9 mouse cellular contexts compared by ENCODE assay signal in genomic region chr9:51335294-51336010, GRCm38 (mm10). TPM values are rescaled to one million over a fixed set of nuclear protein-coding genes. Genes with fewer than 3 reads are reported as not detected.
A peak's percentile ranks its signal among the peaks of the same experiment; 100 is the strongest.
DNase-seq lines count a peak whose midpoint lies in the region; ATAC-seq and TF ChIP-seq lines count a peak whose summit lies in the region.
"Had no signal": no experiment of that assay in that cellular context is flagged by ENCODE, and none has a peak within 500 bp of the region (broad histone marks: within the 10 kb centered on the region; RNA-seq: fewer than 3 reads in every experiment).

No protein-coding gene starts in this region.

- H3K9me3 ChIP-seq in hindbrain, embryonic 10.5 days: no peaks in the 10 kb centered on the region
- no peaks in the 10 kb centered on the region for H3K9me3 ChIP-seq in lung, postnatal 0 days (ENCODE audit: low read length)

- H3K36me3 ChIP-seq in hindbrain, embryonic 10.5 days: no peaks in the 10 kb centered on the region
- H3K36me3 ChIP-seq in lung, postnatal 0 days (ENCODE audit: insufficient read depth, low read length): no peaks in the 10 kb centered on the region

- peak; percentile 78 for DNase-seq in Muller cell, postnatal 12 days (ENCODE audit: inconsistent ontology term)
- peak; percentile 72 for DNase-seq in cerebellum, adult 9-10 months
- peak; percentile 59 to 84 for DNase-seq in frontal cortex, postnatal 10 days (ENCODE audit: low spot score in 2 of 2)
- DNase-seq in hindbrain, embryonic 10.5 days (ENCODE audit: low spot score): peak; percentile 82
- DNase-seq in layer of hippocampus, adult 8-10 months (ENCODE audit: low spot score in 2 of 2): peak; percentile 80 to 92
- DNase-seq in lung, postnatal 0 days (ENCODE audit: low spot score): peak; percentile 88
- peak; percentile 84 for DNase-seq in right cerebral cortex, adult 18-20 months
- DNase-seq in urinary bladder, adult 18-20 months (ENCODE audit: low spot score in 2 of 2): peak; percentile 66 to 74

- ATAC-seq in lung, postnatal 0 days: peak; percentile 77

- peak overlapping the region; percentile 25; the same call in 1 of the 2 replicates for H3K4me2 ChIP-seq in lung, postnatal 0 days (replicated peaks; ENCODE audit: low read depth, low read length)

- no peak overlapping the region for H3K4me3 ChIP-seq in hindbrain, embryonic 10.5 days
- H3K4me3 ChIP-seq in lung, postnatal 0 days (ENCODE audit: low read depth, low read length): no peak overlapping the region

- H3K27me3 ChIP-seq in hindbrain, embryonic 10.5 days (ENCODE audit: insufficient read depth, poor library complexity, severe bottlenecking): no peaks in the 10 kb centered on the region
- H3K27me3 ChIP-seq in lung, postnatal 0 days (replicated peaks; ENCODE audit: insufficient read depth, low read length): no peaks in the 10 kb centered on the region

- no peak for TF ChIP-seq EP300 in lung, postnatal 0 days (IDR thresholded peaks at IDR 0.05)

- H3K27ac ChIP-seq in hindbrain, embryonic 10.5 days: peak overlapping the region; percentile 59; the same call in 1 of the 2 replicates
- no peak overlapping the region for H3K27ac ChIP-seq in lung, postnatal 0 days (ENCODE audit: low read length)

- 29% methylated on average over 8 of the region's 8 CpGs for WGBS in hindbrain, embryonic 10.5 days
- 23% methylated on average over 8 of the region's 8 CpGs for WGBS in lung, postnatal 0 days

- no peak overlapping the region for H3K9ac ChIP-seq in lung, postnatal 0 days (replicated peaks; ENCODE audit: low read depth)

- TF ChIP-seq CTCF in lung, postnatal 0 days (IDR thresholded peaks at IDR 0.05): peak; percentile 98

- H3K4me1 ChIP-seq in hindbrain, embryonic 10.5 days (replicated peaks): no peaks in the 10 kb centered on the region
- H3K4me1 ChIP-seq in lung, postnatal 0 days (ENCODE audit: insufficient read depth, low read depth, low read length): peaks cover 5% of the 10 kb centered on the region; the same call in 1 of the 2 replicates

RNA-seq across cellular contexts. Expression of gene 1810046K07Rik, which starts 6.7 kb away (rescaled TPM):
- not detected in 2 replicates for polyA plus RNA-seq in hindbrain, embryonic 10.5 days (2016; fragmentation: Nextera tagmentation; extraction: Ambion mirVana)
- not detected for total RNA-seq in layer of hippocampus, adult 8-10 months (2022)
- 0.20 and 0.24 TPM in 2 replicates for polyA plus RNA-seq in lung, postnatal 0 days (2015; fragmentation: Nextera tagmentation; extraction: Ambion mirVana)
- total RNA-seq: neutrophil, adult 5-6 weeks had no signal

RNA-seq across cellular contexts. Expression of gene Colca2, which starts 57.1 kb away (rescaled TPM):
- polyA plus RNA-seq in hindbrain, embryonic 10.5 days (2016; fragmentation: Nextera tagmentation; extraction: Ambion mirVana): 1.6 and 1.9 TPM in 2 replicates
- 1 to 10 TPM in 3 of 4 experiments, under 1 TPM in 1; 0.87 to 1.7 (median 1.5) TPM for total RNA-seq in layer of hippocampus, adult 8-10 months (2022)
- polyA plus RNA-seq in lung, postnatal 0 days (2015; fragmentation: Nextera tagmentation; extraction: Ambion mirVana): 8.3 and 9.2 TPM in 2 replicates
- total RNA-seq: neutrophil, adult 5-6 weeks had no signal
